13 mouse cellular contexts compared by ENCODE assay signal in the genomic region with DNA sequence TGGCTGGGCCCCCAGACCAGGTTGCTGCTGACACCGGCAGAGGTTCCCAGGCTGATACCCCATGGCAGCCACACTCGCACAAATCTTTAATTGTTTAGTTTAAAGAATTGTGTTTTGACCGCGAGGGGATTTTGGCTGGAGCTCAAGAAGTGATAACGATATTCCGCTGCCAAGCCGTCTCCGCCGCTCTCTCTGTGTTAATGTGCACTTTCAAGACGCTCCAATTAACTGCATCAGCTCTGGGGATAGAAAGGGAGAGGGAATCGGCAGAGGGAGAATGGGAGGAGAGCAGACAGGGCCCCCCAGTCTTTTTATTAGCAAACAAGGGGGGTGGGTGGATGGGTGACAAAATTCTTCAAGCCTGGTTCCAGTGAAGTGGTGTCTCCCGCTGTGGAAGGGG. TPM values are rescaled to one million over a fixed set of nuclear protein-coding genes. Genes with fewer than 3 reads are reported as not detected.
A peak's percentile ranks its signal among the peaks of the same experiment; 100 is the strongest.
DNase-seq lines count a peak whose midpoint lies in the region; ATAC-seq and TF ChIP-seq lines count a peak whose summit lies in the region.
"Had no signal": no experiment of that assay in that cellular context is flagged by ENCODE, and none has a peak within 500 bp of the region (broad histone marks: within the 10 kb centered on the region; RNA-seq: fewer than 3 reads in every experiment).

No protein-coding gene starts in this region.

- no peak for ATAC-seq in heart, postnatal 0 days (ENCODE audit: insufficient read depth, low read depth)
- ATAC-seq in hindbrain, postnatal 0 days, result no peak
- ATAC-seq: activated CD4-positive, CD25-positive, alpha-beta regulatory T cell, adult 4 months had no signal

- H3K9me3 ChIP-seq in heart, postnatal 0 days (replicated peaks; ENCODE audit: control insufficient read depth, low read length), result no peaks in the 10 kb centered on the region
- H3K9me3 ChIP-seq in hindbrain, postnatal 0 days (ENCODE audit: low read length), result no peaks in the 10 kb centered on the region

- H3K36me3 ChIP-seq in heart, postnatal 0 days (replicated peaks; ENCODE audit: control insufficient read depth, insufficient read depth, low read length), result no peaks in the 10 kb centered on the region
- no peaks in the 10 kb centered on the region for H3K36me3 ChIP-seq in hindbrain, postnatal 0 days (ENCODE audit: insufficient read depth, low read length)

- H3K27me3 ChIP-seq in heart, postnatal 0 days (ENCODE audit: control insufficient read depth, insufficient read depth, low read length), result no peaks in the 10 kb centered on the region; the same call in 1 of the 2 replicates
- peaks cover 5% of the 10 kb centered on the region; the same call in 1 of the 2 replicates for H3K27me3 ChIP-seq in hindbrain, postnatal 0 days (ENCODE audit: insufficient read depth, low read length)

- intact Hi-C loops in heart, postnatal 14 days (cut with DNase I), result no loop called here

- peaks cover 26% of the 10 kb centered on the region for H3K4me1 ChIP-seq in heart, postnatal 0 days (ENCODE audit: control insufficient read depth, insufficient read depth)
- H3K4me1 ChIP-seq in hindbrain, postnatal 0 days (ENCODE audit: insufficient read depth, low read length), result peaks cover 11% of the 10 kb centered on the region

- WGBS in heart, postnatal 0 days, result 10% methylated on average over 12 of the region's 12 CpGs
- 3% methylated on average over 12 of the region's 12 CpGs for WGBS in hindbrain, postnatal 0 days

- peak overlapping the region; percentile 24; the same call in 1 of the 2 replicates for H3K4me2 ChIP-seq in heart, postnatal 0 days (ENCODE audit: low read depth, low read length)
- H3K4me2 ChIP-seq in hindbrain, postnatal 0 days (ENCODE audit: low read depth, low read length), result 0 out of 2 replicates have a peak overlapping the region, but pooled peaks have one; percentile 23

- TF ChIP-seq CTCF in heart, postnatal 0 days (IDR thresholded peaks at IDR 0.05; ENCODE audit: low read depth), result no peak
- no peak for TF ChIP-seq CTCF in hindbrain, postnatal 0 days (IDR thresholded peaks at IDR 0.05; ENCODE audit: low read depth)

- no peak for TF ChIP-seq EP300 in heart, postnatal 0 days (IDR thresholded peaks at IDR 0.05; ENCODE audit: low read depth)

- no peak overlapping the region for H3K27ac ChIP-seq in heart, postnatal 0 days (ENCODE audit: low read depth)
- H3K27ac ChIP-seq in hindbrain, postnatal 0 days, result no peak overlapping the region
- H3K27ac ChIP-seq: liver, embryonic 14.5 days had no signal

- DNase-seq in heart, postnatal 0 days (ENCODE audit: low spot score), result no peak
- no peak for DNase-seq in heart, postnatal 14 days
- DNase-seq in right cerebral cortex, postnatal 10 days (ENCODE audit: low spot score in 2 of 2), result peak; percentile 61 to 66
- DNase-seq in right cerebral cortex, postnatal 36 days (ENCODE audit: low spot score in 2 of 2), result no peak
- peak; percentile 68 for DNase-seq in hindbrain, postnatal 0 days (ENCODE audit: low spot score)
- DNase-seq in thymus, postnatal 4 days, result no peak
- no peak for DNase-seq in spleen, postnatal 14 days (ENCODE audit: low spot score in 2 of 2)
- no peak for DNase-seq in gastrocnemius, adult 8-10 months (ENCODE audit: low spot score in 2 of 2)
- DNase-seq: cerebellum, adult 11 months had no signal

- no peak overlapping the region for H3K9ac ChIP-seq in heart, postnatal 0 days (replicated peaks; ENCODE audit: low read depth, low read length)
- H3K9ac ChIP-seq in hindbrain, postnatal 0 days (replicated peaks; ENCODE audit: low read length), result no peak overlapping the region
- H3K9ac ChIP-seq: liver, embryonic 14.5 days had no signal

- no peak overlapping the region for H3K4me3 ChIP-seq in heart, postnatal 0 days (ENCODE audit: low read depth, low read length)
- H3K4me3 ChIP-seq in hindbrain, postnatal 0 days (ENCODE audit: low read length), result no peak overlapping the region

RNA-seq across cellular contexts. Expression of gene 1700122O11Rik, which starts 8.9 kb away (rescaled TPM):
- total RNA-seq in heart, postnatal 0 days (2014; rRNA removed; ENCODE audit: low replicate concordance), result not detected in 2 replicates
- polyA plus RNA-seq in heart, postnatal 0 days (2015; fragmentation: Nextera tagmentation; extraction: Ambion mirVana), result not detected in 2 replicates
- not detected for total RNA-seq in heart, postnatal 14 days (2021)
- not detected in 2 replicates for total RNA-seq in hindbrain, postnatal 0 days (2014; rRNA removed)
- polyA plus RNA-seq in hindbrain, postnatal 0 days (2015; fragmentation: Nextera tagmentation; extraction: Ambion mirVana), result not detected in 2 replicates
- total RNA-seq in gastrocnemius, adult 8-10 months (2022), result not detected
- polyA plus RNA-seq: activated CD4-positive, CD25-positive, alpha-beta regulatory T cell, adult 4 months; large intestine, adult 2 months; liver, embryonic 14.5 days; thymus, postnatal 0 days had no signal

RNA-seq across cellular contexts. Expression of gene 1700067P10Rik, which starts 59.9 kb away (rescaled TPM):
- not detected in 2 replicates for total RNA-seq in heart, postnatal 0 days (2014; rRNA removed; ENCODE audit: low replicate concordance)
- polyA plus RNA-seq in heart, postnatal 0 days (2015; fragmentation: Nextera tagmentation; extraction: Ambion mirVana), result not detected in 2 replicates
- total RNA-seq in heart, postnatal 14 days (2021), result not detected
- total RNA-seq in hindbrain, postnatal 0 days (2014; rRNA removed), result not detected in 2 replicates
- 0.16 TPM in 1 of 2 replicates, not detected in the other for polyA plus RNA-seq in hindbrain, postnatal 0 days (2015; fragmentation: Nextera tagmentation; extraction: Ambion mirVana)
- total RNA-seq in gastrocnemius, adult 8-10 months (2022), result not detected
- polyA plus RNA-seq: activated CD4-positive, CD25-positive, alpha-beta regulatory T cell, adult 4 months; large intestine, adult 2 months; liver, embryonic 14.5 days; thymus, postnatal 0 days had no signal

Comparison
In these comparisons a context has a peak if more than half of its experiments do, and no peak if none do; other contexts are left out.
1. DNase-seq: peak in right cerebral cortex, postnatal 10 days (2 of 2) and hindbrain, postnatal 0 days (single experiment); none in heart, postnatal 0 days (single experiment), heart, postnatal 14 days (0 of 2), right cerebral cortex, postnatal 36 days (0 of 2), thymus, postnatal 4 days (single experiment), spleen, postnatal 14 days (0 of 2) and gastrocnemius, adult 8-10 months (0 of 2).